ENCODE assay signal across 8 mouse cellular contexts in the genomic region with DNA sequence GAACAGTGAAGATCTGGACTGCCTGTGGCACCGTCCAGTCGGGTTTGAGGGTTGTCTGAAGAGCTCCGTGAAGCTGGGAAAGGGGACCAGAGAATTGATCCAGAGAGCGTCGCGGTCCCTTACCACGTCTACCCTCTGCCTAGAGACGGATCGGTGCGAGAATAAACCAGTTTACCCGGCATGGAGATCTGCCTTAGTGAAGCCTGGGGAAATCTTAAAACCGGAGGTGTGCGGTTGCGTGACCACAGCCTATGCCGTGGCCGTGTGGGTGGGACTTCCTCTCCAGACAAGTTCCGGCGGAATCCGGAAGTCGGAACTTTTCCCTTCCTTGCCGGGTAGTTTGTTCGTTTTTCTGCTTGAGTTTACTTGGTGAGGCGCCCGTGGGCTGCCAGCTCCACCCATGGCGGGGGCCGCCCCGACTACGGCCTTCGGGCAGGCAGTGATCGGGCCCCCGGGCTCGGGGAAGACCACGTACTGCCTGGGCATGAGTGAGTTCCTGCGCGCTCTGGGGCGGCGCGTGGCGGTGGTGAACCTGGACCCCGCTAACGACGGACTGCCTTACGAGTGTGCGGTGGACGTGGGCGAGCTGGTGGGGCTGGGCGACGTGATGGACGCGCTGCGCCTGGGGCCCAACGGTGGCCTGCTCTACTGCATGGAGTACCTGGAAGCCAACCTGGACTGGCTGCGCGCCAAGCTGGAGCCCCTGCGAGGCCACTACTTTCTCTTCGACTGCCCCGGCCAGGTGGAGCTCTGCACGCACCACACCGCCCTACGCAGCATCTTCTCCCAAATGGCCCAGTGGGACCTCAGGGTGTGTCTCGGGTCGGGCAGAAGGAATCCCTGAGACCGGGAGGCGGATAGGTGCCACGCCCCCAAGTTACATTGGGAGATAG. TPM values are rescaled to one million over a fixed set of nuclear protein-coding genes. Genes with fewer than 3 reads are reported as not detected.
A peak's percentile ranks its signal among the peaks of the same experiment; 100 is the strongest.
DNase-seq lines count a peak whose midpoint lies in the region; ATAC-seq lines count a peak whose summit lies in the region.

TSS of gene Gpn2 (plus strand) at position 304 of the 893 bp plus-strand sequence.

- peak within 1 kb of the TSS; percentile 99 for H3K4me2 ChIP-seq in intestine, embryonic 14.5 days (ENCODE audit: low read length)

- WGBS in intestine, embryonic 14.5 days, result 3% methylated on average over 65 of the region's 65 CpGs

- H3K9me3 ChIP-seq in intestine, embryonic 14.5 days (ENCODE audit: control insufficient read depth, low read length), result no peaks in the 10 kb centered on the region

- H3K9ac ChIP-seq in intestine, embryonic 14.5 days (ENCODE audit: low read length), result peak within 1 kb of the TSS; percentile 90

- peak; percentile 66 to 75 for DNase-seq in adrenal gland, adult 18-20 months (ENCODE audit: low spot score in 2 of 2)
- peak; percentile 92 for DNase-seq in embryo, embryonic 10.5 days (ENCODE audit: low spot score)
- peak; percentile 85 for DNase-seq in gastrocnemius, postnatal 14 days
- peak; percentile 86 for DNase-seq in intestine, embryonic 14.5 days (ENCODE audit: low spot score)
- DNase-seq in left cerebral cortex, postnatal 10 days (ENCODE audit: extremely low spot score in 1 of 2, low spot score in 2 of 2), result peak; percentile 69 to 89
- DNase-seq in right cerebral cortex, postnatal 14 days, result peak; percentile 80
- peak; percentile 80 for DNase-seq in yolk sac, embryonic 10.5 days (ENCODE audit: low spot score)

- H3K4me1 ChIP-seq in intestine, embryonic 14.5 days (replicated peaks; ENCODE audit: control insufficient read depth, insufficient read depth, low read length), result peaks cover 13% of the 10 kb centered on the region

- peak; percentile 88 for ATAC-seq in intestine, embryonic 14.5 days (replicated peaks; ENCODE audit: low FRiP score, low TSS enrichment, low read depth)
- ATAC-seq in megakaryocyte progenitor cell, adult 5-6 weeks (replicated peaks; ENCODE audit: poor library complexity), result peak; percentile 92

- peaks cover 56% of the 10 kb centered on the region for H3K36me3 ChIP-seq in intestine, embryonic 14.5 days (ENCODE audit: control insufficient read depth, insufficient read depth, low read length)

- no peaks in the 10 kb centered on the region for H3K27me3 ChIP-seq in intestine, embryonic 14.5 days (replicated peaks; ENCODE audit: control insufficient read depth, insufficient read depth, low read length)

- intact Hi-C loops in gastrocnemius, postnatal 14 days (cut with DNase I; ENCODE audit: low total_unique reads), result no loop called here
- intact Hi-C loops in left cerebral cortex, postnatal 10 days (cut with DNase I), result no loop called here

- peak within 1 kb of the TSS; percentile 74; the same call in 1 of the 2 replicates for H3K27ac ChIP-seq in intestine, embryonic 14.5 days (ENCODE audit: low read depth)

- H3K4me3 ChIP-seq in intestine, embryonic 14.5 days (ENCODE audit: low read depth, low read length), result peak within 1 kb of the TSS; percentile 92

RNA-seq across cellular contexts. Expression of gene Gpn2, which starts in this region (rescaled TPM):
- total RNA-seq in adrenal gland, adult 18-20 months (2021), result 10 to 100 TPM; 16.2 to 16.4 TPM
- 1 to 10 TPM; 5.1 to 5.4 TPM for total RNA-seq in gastrocnemius, postnatal 14 days (2021)
- 19.8 TPM in 2 replicates for polyA plus RNA-seq in intestine, embryonic 14.5 days (2014; fragmentation: Nextera tagmentation; extraction: Ambion mirVana)
- 10 to 100 TPM; 10.3 to 11.2 TPM for total RNA-seq in left cerebral cortex, postnatal 10 days (2021)
- total RNA-seq in megakaryocyte progenitor cell, adult 5-6 weeks (2015), result 17.1 and 21.6 TPM in 2 replicates
- 17.5 and 22.2 TPM in 2 replicates for total RNA-seq in megakaryocyte progenitor cell, adult 5-6 weeks (2017)

Comparison
In these comparisons a context has a peak if more than half of its experiments do, and no peak if none do; other contexts are left out.
1. Peak in every context shown above with its lines: DNase-seq, ATAC-seq, H3K4me3 ChIP-seq and H3K27ac ChIP-seq.